Mouse (Mus musculus) spleen, adult 18-20 months (tissue): ENCODE data around the gene Spn.

Source experiments
- DNase-seq, 2 experiments: peaks; one replicate each; pipeline ENCODE4 v3.0.0; 2022; ENCODE audit warnings: mixed read lengths in 2 of 2

The Spn gene

GRCm38 (mm10) chr7:127140623-127141404 lies 3.2 kb upstream of the Spn start:
- no peak for DNase-seq

DNA sequence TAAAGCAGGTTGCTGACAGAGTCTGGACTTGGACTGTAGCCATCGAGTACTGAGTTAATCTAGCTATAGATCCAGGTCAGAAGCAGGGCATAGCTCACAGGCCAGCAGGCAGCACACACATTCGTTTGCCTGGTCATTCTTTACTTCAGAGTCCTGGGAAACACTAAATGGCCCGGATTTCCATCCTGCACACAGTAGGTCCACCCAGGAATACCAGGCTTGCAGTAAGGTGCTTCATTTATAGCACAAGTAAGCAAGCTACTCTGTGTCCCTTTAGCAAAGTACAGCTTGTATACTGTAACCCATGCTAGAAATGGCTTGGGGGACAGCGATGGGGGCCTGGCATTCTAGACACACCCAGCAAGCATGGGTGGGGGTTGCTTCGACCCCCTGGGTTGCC lies 1.9 kb upstream of the Spn start:
- DNase-seq, result no peak

GRCm38 (mm10) chr7:127139100-127139499 lies 1.5 kb upstream of the Spn start:
- DNase-seq, result no peak

GRCm38 (mm10) chr7:127136181-127137071 lies 1.2 kb downstream of the Spn start:
- peak in 1 of 2 experiments; percentile 36 for DNase-seq

DNA sequence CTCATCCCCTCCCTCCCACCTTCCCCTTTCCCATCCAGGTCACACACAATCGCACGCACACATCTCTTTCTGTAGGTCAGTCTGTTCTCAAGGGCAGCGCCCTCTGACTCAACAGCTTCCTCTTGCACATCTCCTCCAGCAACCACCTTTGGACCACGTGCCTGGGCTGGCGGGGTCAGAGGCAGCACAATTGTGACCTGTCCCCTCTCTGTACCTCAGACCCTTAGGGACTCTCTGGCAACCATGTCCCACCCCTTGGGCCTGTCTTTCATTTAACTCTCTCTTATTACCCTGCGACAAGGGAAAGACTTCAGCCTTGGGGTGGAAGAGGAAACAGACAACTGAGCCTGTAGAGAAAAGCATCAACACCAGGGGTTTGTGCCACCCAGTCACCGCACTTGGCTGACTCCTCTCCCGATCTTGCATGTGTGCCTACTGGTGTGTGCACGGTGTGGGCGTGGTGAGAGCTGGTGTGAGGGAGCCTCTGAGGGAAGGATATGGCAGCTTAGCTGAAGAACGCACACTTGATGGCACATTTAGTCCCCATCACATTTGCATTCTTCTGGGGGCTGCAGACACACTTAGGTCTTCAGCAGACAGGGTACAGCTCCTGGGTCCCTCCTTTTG lies 2.7 kb downstream of the Spn start:
- DNase-seq, result peak; percentile 58 to 65

GRCm38 (mm10) chr7:127133125-127133524 lies 4.5 kb downstream of the Spn start:
- no peak for DNase-seq

DNA sequence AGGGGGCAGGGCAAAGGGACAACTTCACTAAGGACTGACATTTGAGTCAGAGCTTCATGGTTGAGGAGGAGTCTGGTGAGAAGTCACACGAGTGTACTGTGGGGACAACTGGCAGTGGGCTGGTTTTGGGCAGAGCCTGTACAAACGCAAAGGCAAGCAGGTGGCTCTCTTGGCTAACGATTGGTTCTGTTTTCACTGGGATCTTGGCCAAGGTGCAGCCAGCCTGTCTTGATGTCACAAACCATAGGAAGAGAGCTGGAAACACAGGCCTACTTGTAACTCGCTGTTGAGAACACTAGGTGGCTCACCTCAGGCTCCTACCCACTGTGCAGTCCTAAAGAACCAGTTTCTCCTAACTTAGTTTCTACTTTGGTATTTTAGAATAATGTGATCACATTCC lies 8.0 kb downstream of the Spn start:
- DNase-seq, result no peak

DNA sequence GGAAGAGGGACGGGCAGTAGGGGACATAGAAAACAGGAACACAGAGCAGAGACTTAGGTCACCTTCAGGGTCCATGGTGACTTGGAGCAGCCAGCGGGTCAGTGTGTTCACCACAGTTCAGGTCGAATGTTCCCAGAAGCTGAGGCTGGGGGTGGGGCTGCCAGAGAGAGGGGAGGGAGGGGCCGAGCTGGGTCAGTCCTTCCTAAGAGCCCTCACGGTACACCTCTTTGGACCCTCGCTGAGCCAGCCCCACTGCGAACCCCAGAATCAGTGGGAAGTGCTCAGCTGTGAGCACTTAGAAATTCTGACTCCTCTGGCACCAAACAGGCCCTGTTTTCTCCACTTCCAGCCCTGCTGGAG lies 15.7 kb downstream of the Spn start, which contains the start of gene Qprt:
Qprt (minus strand) TSS at position 316 of the 360 bp plus-strand sequence.
- no peak for DNase-seq

DNA sequence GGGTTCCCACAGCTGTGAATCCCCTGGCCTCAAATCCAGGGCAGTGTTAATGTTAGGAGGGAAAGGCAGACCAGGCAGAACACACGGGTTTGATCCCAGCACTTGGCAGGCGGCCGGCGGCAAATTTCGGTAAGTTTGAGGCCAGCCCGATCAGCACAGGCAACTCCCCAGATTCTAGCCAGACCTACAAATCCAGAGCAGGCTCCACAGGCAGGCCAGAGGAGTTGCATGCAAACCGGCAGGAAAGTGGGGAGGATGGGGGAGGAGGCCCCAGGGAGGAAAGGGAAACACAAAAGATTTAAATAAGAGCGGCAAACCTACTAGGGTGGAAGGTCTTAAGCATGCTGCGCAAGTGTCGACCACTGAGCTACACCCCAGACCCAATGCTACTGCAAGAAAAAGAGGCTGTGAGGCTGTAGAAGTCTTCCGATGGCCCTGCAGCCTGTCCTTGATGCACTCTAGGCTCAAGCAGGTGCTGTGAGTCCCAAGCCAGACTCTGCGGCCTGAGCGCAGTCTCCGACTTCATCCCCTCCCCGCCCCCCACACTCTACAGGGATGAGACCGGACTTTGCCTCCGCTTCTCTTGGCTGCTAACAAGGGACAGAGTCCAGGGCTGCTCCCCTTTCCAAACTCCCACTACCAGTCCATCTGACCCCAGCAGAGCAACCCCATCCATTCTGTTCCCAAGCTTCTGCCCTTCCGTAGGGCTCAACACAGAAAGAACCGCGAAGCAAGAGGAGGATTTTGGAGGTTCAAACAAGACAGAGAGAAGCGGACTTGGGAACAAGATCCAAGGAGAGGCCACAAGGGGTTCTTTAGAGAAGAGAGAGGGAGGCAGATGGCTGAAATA lies 16.3 kb downstream of the Spn start:
- DNase-seq, result no peak

GRCm38 (mm10) chr7:127118671-127119445 lies 18.8 kb downstream of the Spn start:
- DNase-seq, result no peak

DNA sequence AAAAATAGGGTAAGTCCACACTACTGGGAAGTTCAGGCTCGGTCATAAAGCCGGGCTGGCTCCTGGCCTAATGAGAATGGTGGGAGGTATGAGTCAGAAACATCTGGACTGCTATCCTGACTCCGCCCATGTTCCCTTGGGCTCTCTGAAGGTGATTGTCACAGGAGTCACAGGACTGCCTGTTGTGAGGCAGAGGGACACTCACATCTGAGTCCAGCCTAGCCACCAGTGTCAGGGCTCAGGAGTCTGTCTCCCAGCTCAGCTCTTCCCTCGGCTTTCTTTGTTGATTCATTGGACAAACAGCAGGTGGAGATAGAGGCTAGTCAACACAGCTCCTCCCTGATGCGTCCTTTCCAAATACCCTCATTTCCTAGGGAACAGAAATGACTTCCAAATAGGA lies 19.7 kb downstream of the Spn start:
- no peak for DNase-seq

DNA sequence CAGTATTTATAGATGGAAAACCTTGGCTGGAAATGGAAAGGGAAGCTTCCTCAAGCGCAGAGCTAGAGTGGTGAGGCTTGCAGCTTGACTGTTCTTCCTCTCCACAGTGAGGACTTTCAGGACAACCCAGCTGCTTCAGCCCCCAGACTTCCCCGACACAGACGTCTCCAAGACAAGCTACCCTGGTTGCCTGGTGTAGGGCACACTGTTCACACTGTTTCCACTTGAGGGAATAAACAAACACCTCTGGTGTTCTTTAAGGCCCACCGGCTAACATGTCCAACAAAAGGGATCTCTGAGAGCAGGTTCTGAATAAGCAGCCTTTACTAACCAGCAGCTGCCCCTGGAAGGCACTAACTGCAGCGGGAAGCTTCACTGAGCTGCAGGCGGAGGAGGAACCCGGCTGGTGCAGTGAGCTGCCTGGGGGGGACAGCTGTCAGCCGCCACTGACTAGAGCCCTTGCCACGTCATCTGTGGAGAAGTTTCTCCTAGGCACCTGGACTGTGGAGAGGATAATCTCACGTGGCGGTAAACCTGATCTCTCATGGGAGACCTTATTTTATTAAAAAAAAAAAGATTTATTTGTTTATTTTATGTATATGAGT lies 21.2 kb downstream of the Spn start:
- DNase-seq, result no peak

DNA sequence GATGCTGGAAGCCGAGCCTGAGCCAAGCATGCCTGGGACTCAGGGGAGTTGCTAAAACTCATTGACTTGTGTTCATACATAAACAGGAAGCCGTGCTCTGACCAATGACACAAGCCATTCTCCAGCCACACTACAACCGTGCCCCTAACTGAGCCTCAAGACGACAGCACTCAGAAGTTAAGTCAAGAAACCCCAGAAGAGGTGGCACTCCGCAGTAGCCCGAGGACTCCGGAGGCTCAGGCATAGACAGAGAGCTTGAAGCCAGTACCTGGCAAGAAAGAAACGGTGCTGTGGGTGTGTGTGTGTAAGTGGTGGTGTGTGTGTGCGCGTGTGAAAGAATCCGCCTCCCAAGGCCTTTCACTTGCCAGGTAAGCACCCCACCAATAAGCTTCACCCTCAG lies 22.7 kb downstream of the Spn start:
- DNase-seq, result no peak

GRCm38 (mm10) chr7:127113614-127114259 lies 23.9 kb downstream of the Spn start:
- no peak for DNase-seq

DNA sequence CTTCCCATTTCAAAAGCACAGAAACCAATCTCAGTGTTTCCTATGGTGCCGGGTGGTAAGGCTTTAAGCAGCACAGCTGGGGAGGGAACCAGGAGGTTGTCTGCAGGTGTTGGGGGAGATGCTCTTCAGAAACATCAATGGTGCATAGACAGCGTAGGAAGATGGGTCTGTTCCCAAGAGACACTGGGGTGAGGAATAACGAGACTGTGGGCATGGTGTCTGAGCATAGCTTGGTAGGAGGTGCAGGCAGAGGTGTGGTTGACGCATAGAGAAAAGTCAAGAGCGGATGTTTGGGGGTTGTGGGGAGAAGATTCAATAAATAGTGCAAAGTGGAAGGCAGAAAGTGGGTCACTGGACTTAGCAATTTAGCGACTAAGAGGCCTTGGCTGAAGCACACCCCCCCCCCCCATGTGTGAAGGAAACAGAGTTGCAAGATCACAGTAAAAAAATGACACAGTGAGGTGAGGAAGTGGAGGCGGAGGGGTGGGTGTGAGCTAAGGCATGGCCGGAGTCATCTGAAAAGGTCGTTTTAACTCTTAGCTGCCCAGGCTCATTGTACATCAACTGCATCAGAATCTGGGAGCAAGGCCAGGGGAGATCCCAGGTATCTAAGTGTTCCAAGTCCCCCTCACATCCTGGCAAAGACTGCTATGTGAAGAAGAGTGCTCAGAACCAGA lies 24.6 kb downstream of the Spn start:
- DNase-seq, result no peak

GRCm38 (mm10) chr7:127112251-127112841 lies 25.3 kb downstream of the Spn start:
- no peak for DNase-seq

DNA sequence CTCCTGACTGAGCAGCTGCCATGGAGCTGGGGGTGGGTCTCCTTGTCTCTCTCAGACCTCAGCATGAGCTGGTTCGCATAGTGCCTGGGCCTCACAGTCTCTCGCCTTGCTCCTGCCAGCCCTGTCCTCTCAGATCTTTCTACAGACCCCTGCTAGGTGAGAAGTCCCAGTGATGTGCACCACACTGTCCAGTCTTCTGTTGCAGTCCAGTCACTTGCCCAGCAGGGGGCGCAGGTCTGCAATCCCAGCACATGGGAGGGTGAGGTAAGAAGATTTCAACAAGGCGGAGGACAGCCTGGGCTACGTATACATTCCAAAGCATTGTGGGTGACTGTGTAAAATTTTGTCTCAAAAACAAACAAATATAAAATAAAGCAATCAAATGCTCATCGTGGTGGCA lies 26.2 kb downstream of the Spn start:
- peak; percentile 67 to 81 for DNase-seq

GRCm38 (mm10) chr7:127110239-127111007 lies 27.2 kb downstream of the Spn start:
- DNase-seq, result peak; percentile 56 to 70

GRCm38 (mm10) chr7:127105551-127105950 lies 32.1 kb downstream of the Spn start:
- no peak for DNase-seq
